Mouse (Mus musculus): ENCODE measurements around the gene Fbxo36. TPM values are rescaled to one million over a fixed set of nuclear protein-coding genes. Genes with fewer than 3 reads are reported as not detected.

Fbxo36 gene
- polyA plus RNA-seq, 1 experiment from 2014 or later: 10.8 TPM

DNA sequence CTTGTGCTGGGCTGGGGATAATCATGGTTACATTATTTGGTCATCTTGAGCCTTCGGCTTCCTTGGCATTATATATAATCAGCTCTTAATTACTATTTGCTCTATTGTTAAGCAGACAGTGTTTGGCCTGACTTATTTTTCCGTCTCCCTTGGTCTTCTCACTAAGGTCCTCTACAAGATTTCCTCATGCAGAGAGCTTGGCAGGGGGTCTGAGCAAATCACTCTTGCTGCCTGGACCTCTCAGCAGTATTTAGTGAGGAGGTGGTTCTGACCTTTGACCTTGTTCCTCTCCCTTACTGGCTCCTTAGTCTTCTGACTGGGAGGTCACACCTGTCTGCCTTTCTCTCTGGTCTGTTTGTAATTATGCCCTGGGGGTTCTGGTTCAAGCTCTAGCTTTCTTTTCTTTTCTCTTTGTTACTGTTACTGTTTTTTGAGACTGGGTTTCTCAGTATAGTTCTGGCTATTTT lies 42.5 kb downstream of the Fbxo36 start:
- no peak overlapping the region for H3K4me3 ChIP-seq
- H3K36me3 ChIP-seq: no peaks in the 10 kb centered on the region
- H3K4me2 ChIP-seq (replicated peaks): no peak overlapping the region
- ATAC-seq (ENCODE audit: low FRiP score): 0 out of 2 replicates have a peak, but pooled peaks have one; percentile 39
- H3K9me3 ChIP-seq (replicated peaks): no peaks in the 10 kb centered on the region; the same call in 1 of the 2 replicates
- H3K27ac ChIP-seq: no peak overlapping the region
- H3K4me1 ChIP-seq: no peaks in the 10 kb centered on the region
- H3K27me3 ChIP-seq: no peaks in the 10 kb centered on the region
- WGBS: 40% methylated on average over 2 of the region's 2 CpGs
- no peak overlapping the region for H3K9ac ChIP-seq

DNA sequence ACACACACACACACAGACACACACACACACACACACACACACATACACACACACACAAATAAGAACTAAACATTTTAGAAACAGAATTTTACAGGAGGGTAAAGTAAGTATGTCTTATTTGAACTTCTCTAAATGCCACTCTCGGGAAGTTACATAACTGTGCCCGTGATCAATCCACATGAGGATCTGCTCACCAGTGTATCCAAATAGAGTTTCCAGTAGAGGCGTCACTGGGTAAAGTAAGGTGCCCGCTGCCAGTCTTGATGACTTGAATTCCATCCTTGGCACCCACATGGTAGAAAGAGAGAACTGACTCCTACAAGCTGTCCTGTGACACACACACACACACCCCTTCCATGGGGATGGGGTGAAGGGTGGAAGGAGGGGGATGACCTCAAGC lies 43.3 kb downstream of the Fbxo36 start:
- WGBS: 92% methylated on average over 4 of the region's 4 CpGs
- no peak overlapping the region for H3K4me2 ChIP-seq (replicated peaks)
- H3K9me3 ChIP-seq (replicated peaks): no peaks in the 10 kb centered on the region; the same call in 1 of the 2 replicates
- no peak overlapping the region for H3K27ac ChIP-seq
- no peak overlapping the region for H3K4me3 ChIP-seq
- no peak overlapping the region for H3K9ac ChIP-seq
- no peak for ATAC-seq (ENCODE audit: low FRiP score)
- no peaks in the 10 kb centered on the region for H3K4me1 ChIP-seq
- no peaks in the 10 kb centered on the region for H3K36me3 ChIP-seq
- no peaks in the 10 kb centered on the region for H3K27me3 ChIP-seq

GRCm38 (mm10) chr1:84883889-84884288 lies 44.2 kb downstream of the Fbxo36 start:
- Histone ChIP-seq H3K27me3 (no peaks in the 10 kb centered on the region), H3K9me3 (replicated peaks) (no peaks in the 10 kb centered on the region; the same call in 1 of the 2 replicates), H3K36me3 (no peaks in the 10 kb centered on the region), H3K4me1 (no peaks in the 10 kb centered on the region), H3K4me3 (no peak overlapping the region), H3K27ac (no peak overlapping the region), H3K9ac (no peak overlapping the region), H3K4me2 (replicated peaks) (no peak overlapping the region)
- no peak for ATAC-seq (ENCODE audit: low FRiP score)
- WGBS: 64% methylated on average over 4 of the region's 4 CpGs

GRCm38 (mm10) chr1:84885174-84885573 lies 45.5 kb downstream of the Fbxo36 start:
- no peaks in the 10 kb centered on the region for H3K36me3 ChIP-seq
- H3K4me1 ChIP-seq: 0 out of 2 replicates have a peak, but pooled peaks cover 8% of the 10 kb centered on the region
- H3K4me2 ChIP-seq (replicated peaks): no peak overlapping the region
- H3K4me3 ChIP-seq: no peak overlapping the region
- 85% methylated on average over 3 of the region's 3 CpGs for WGBS
- no peaks in the 10 kb centered on the region; the same call in 1 of the 2 replicates for H3K9me3 ChIP-seq (replicated peaks)
- no peak overlapping the region for H3K27ac ChIP-seq
- no peak overlapping the region for H3K9ac ChIP-seq
- no peaks in the 10 kb centered on the region for H3K27me3 ChIP-seq
- no peak for ATAC-seq (ENCODE audit: low FRiP score)

DNA sequence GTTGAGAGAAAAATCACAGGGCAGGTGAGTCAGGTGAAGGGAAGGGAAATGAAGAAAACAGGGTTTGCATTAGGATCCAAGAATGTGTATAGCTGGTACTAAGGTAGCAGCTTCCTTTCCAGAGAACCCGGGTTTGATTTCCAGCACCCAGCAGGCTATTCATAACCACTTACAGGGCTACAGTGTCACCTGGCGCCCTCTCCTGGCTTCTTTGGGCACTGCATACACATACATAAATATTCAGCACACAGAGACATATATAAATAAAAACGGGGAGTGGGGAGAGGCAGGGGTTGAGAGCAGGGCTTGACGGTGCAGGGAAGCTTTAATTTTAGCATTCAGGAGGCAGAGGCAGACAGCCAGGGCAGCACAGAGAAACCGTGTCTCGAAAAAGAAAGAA lies 46.3 kb downstream of the Fbxo36 start:
- Histone ChIP-seq H3K9me3 (replicated peaks) (no peaks in the 10 kb centered on the region; the same call in 1 of the 2 replicates), H3K9ac (no peak overlapping the region), H3K36me3 (no peaks in the 10 kb centered on the region), H3K4me2 (replicated peaks) (no peak overlapping the region), H3K4me1 (0 out of 2 replicates have a peak, but pooled peaks cover 11% of the 10 kb centered on the region), H3K4me3 (no peak overlapping the region), H3K27ac (no peak overlapping the region), H3K27me3 (no peaks in the 10 kb centered on the region)
- ATAC-seq (ENCODE audit: low FRiP score): no peak
- 87% methylated on average over 6 of the region's 6 CpGs for WGBS

DNA sequence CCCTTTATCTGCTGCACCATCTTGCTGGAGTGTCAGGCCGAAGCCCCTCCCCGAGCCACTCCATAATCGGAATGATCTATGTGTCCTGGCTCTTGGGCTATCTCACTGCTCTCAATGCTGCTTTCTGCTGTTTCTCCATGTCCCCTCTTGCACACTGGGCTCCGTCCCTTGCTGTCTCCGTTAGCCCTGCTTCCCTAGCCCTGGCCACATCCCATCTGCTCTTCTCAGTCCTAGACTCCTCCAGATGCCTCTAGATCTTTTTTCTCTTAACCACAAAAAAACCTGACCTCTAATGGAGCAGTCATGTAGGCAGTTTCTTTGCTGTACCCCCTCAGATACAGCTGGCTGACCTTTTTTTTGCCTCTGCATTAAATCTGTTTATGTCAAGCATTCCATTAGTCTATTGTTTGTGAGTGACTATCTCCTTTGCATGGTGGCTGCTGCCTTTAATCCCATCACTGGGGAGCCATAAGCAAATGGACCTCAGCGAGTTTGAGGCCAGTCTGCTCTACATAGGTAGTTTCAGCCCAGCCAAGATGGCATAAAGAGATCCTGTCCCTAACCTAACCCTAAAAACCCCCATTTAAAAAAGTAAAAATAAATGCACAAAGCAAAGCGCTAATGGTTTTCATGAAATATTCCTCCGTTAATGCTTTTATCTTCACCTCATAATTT lies 49.8 kb downstream of the Fbxo36 start:
- Histone ChIP-seq H3K27ac (peak overlapping the region; percentile 81), H3K36me3 (no peaks in the 10 kb centered on the region), H3K9ac (no peak overlapping the region), H3K4me2 (replicated peaks) (peak overlapping the region; percentile 7), H3K9me3 (replicated peaks) (no peaks in the 10 kb centered on the region; the same call in 1 of the 2 replicates), H3K4me1 (0 out of 2 replicates have a peak, but pooled peaks cover 11% of the 10 kb centered on the region), H3K27me3 (no peaks in the 10 kb centered on the region), H3K4me3 (no peak overlapping the region)
- ATAC-seq (ENCODE audit: low FRiP score): peak; percentile 32
- 53% methylated on average over 8 of the region's 8 CpGs for WGBS

DNA sequence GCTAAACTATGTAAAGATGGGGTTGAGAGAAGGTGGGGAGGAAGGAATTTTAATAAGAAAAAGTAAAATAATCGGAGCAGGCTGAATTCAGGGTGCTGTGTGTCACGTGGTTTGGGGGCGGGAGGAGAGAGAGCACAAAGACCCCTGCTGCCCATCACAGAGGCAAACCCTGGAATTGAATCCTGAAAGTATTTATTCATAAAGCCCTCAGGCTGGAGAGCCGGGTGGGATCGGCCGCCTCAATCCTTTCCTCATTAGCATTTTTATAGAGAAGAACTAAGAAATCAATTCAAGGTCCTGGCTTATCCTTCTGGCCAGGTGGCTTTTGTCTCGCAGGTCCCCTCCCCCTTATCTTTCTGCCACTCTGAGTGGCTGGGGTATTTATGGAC lies 50.4 kb downstream of the Fbxo36 start:
- Histone ChIP-seq H3K4me2 (replicated peaks) (peak overlapping the region; percentile 7), H3K27me3 (no peaks in the 10 kb centered on the region), H3K9ac (no peak overlapping the region), H3K36me3 (no peaks in the 10 kb centered on the region), H3K9me3 (replicated peaks) (no peaks in the 10 kb centered on the region; the same call in 1 of the 2 replicates), H3K4me1 (0 out of 2 replicates have a peak, but pooled peaks cover 11% of the 10 kb centered on the region), H3K27ac (peak overlapping the region; percentile 81), H3K4me3 (no peak overlapping the region)
- WGBS: 7% methylated on average over 7 of the region's 7 CpGs
- ATAC-seq (ENCODE audit: low FRiP score): peak; percentile 88

DNA sequence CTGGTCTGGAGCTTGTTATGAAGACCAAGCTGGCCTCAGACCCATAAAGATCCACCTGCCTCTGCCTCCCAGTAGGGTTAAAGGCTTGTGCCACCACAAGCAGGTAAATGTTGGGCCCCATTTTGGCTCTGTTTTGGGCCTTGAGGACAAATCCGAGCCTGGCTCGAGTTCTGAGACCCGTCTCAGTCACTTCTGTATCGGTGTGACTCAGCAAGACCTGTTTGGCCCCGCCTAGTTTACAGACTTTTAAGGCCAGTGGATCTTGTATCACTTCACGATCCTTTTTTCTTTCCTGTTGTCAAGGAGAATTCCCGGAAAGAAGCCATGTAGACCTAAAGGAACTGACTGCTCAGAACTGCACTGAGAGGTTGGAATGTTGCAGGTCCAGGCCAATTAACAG lies 50.9 kb downstream of the Fbxo36 start:
- no peak overlapping the region for H3K9ac ChIP-seq
- H3K36me3 ChIP-seq: no peaks in the 10 kb centered on the region
- peak overlapping the region; percentile 67 for H3K27ac ChIP-seq
- H3K27me3 ChIP-seq: no peaks in the 10 kb centered on the region
- H3K9me3 ChIP-seq (replicated peaks): no peaks in the 10 kb centered on the region; the same call in 1 of the 2 replicates
- ATAC-seq (ENCODE audit: low FRiP score): peak; percentile 29
- H3K4me2 ChIP-seq (replicated peaks): no peak overlapping the region
- WGBS: 75% methylated on average over 7 of the region's 7 CpGs
- H3K4me3 ChIP-seq: no peak overlapping the region
- H3K4me1 ChIP-seq: 0 out of 2 replicates have a peak, but pooled peaks cover 11% of the 10 kb centered on the region

DNA sequence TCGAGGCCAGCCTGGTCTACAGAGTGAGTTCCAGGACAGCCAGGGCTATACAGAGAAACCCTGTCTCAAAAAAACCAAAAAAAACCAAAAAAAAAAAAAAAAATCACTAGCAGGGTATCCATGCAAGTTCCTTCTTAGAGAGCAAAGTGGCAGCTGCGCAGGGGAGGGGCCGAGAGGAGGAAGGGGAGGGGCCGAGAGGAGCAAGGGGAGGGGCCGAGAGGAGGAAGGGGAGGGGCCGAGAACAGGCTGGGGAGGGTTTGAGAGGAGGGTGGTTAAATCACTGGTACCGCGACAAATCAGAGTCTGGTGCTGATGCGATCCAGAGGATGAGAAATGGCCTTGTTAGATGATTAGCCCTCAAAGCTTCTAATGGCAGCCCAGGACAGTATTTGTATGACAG lies 52.1 kb downstream of the Fbxo36 start:
- H3K27me3 ChIP-seq: no peaks in the 10 kb centered on the region
- 0 out of 2 replicates have a peak, but pooled peaks cover 11% of the 10 kb centered on the region for H3K4me1 ChIP-seq
- H3K27ac ChIP-seq: no peak overlapping the region
- H3K4me3 ChIP-seq: no peak overlapping the region
- 89% methylated on average over 9 of the region's 9 CpGs for WGBS
- H3K36me3 ChIP-seq: no peaks in the 10 kb centered on the region
- H3K4me2 ChIP-seq (replicated peaks): no peak overlapping the region
- no peak overlapping the region for H3K9ac ChIP-seq
- H3K9me3 ChIP-seq (replicated peaks): no peaks in the 10 kb centered on the region
- no peak for ATAC-seq (ENCODE audit: low FRiP score)

DNA sequence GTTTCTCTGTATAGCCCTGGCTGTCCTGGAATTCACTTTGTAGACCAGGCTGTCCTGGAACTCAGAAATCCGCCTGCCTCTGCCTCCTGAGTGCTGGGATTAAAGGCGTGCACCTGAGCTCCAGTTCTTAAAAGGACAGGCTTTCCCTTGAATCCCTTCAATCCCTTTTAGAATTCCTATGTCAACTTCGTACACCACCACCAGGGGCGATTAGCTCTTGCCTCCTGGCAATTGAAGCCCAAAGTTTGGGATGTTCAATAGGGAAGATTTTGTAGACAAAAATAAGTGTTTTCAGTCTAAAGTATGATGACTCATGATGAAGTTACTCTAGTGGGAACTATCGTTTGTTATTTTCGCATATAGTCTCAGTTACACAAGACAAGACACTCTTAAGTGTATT lies 57.7 kb downstream of the Fbxo36 start:
- Histone ChIP-seq H3K9ac (no peak overlapping the region), H3K4me2 (replicated peaks) (no peak overlapping the region), H3K36me3 (no peaks in the 10 kb centered on the region), H3K4me3 (no peak overlapping the region), H3K27me3 (no peaks in the 10 kb centered on the region), H3K27ac (no peak overlapping the region), H3K4me1 (no peaks in the 10 kb centered on the region), H3K9me3 (replicated peaks) (no peaks in the 10 kb centered on the region)
- WGBS: 87% methylated on average over 6 of the region's 6 CpGs
- ATAC-seq (ENCODE audit: low FRiP score): no peak

DNA sequence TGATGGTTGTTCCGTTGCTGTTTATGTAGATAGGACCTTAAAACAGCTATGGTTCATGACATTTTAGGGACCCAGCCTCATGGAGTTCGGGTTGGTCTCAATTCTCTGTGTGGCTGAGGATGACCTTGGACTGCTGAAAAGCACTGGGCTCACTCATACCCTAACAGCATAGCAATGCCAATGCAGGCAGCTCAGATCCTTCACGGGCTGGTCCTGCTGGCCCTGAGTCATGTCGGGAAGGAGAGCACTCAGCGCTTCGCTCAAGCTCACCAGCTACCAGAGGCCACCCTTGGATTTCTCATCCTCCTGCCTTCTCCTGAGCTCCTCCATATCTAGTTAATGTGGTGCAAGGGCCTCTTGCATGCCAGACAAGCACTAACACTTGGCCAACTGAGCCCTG lies 59.5 kb downstream of the Fbxo36 start:
- H3K27me3 ChIP-seq: no peaks in the 10 kb centered on the region
- no peaks in the 10 kb centered on the region for H3K9me3 ChIP-seq (replicated peaks)
- 89% methylated on average over 6 of the region's 6 CpGs for WGBS
- no peak for ATAC-seq (ENCODE audit: low FRiP score)
- H3K9ac ChIP-seq: no peak overlapping the region
- no peak overlapping the region for H3K4me3 ChIP-seq
- no peak overlapping the region for H3K4me2 ChIP-seq (replicated peaks)
- H3K36me3 ChIP-seq: no peaks in the 10 kb centered on the region
- H3K4me1 ChIP-seq: no peaks in the 10 kb centered on the region
- no peak overlapping the region for H3K27ac ChIP-seq

DNA sequence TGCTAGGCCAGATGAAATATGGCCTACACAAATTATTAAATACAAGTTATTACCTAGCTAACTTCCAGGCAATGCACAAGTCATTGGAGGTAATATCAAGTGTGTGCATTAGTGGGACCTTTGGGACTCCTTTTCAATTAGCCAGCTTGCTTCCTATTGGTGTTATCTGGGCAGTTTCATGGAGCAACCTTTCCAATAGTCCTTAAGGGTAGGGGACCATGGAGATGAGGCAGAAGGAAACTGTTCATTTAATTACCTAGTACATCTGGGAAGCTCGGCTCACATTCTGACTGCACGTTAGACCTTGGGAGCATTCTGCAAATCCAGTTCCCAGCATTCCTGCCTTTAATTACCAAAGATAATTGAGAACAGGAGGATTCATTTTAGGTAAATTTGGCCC lies 64.8 kb downstream of the Fbxo36 start:
- Histone ChIP-seq H3K4me3 (no peak overlapping the region), H3K9me3 (replicated peaks) (no peaks in the 10 kb centered on the region), H3K4me1 (no peaks in the 10 kb centered on the region), H3K9ac (no peak overlapping the region), H3K4me2 (replicated peaks) (no peak overlapping the region), H3K27me3 (no peaks in the 10 kb centered on the region), H3K36me3 (0 out of 2 replicates have a peak, but pooled peaks cover 3% of the 10 kb centered on the region), H3K27ac (no peak overlapping the region)
- WGBS: 87% methylated on average over 2 of the region's 2 CpGs
- no peak for ATAC-seq (ENCODE audit: low FRiP score)
